Mouse (Mus musculus): ENCODE measurements around the gene Mllt10. TPM values are rescaled to one million over a fixed set of nuclear protein-coding genes. Genes with fewer than 3 reads are reported as not detected.

The Mllt10 gene
- polyA plus RNA-seq, 1 experiment from 2014 or later, result 20.7 TPM

DNA sequence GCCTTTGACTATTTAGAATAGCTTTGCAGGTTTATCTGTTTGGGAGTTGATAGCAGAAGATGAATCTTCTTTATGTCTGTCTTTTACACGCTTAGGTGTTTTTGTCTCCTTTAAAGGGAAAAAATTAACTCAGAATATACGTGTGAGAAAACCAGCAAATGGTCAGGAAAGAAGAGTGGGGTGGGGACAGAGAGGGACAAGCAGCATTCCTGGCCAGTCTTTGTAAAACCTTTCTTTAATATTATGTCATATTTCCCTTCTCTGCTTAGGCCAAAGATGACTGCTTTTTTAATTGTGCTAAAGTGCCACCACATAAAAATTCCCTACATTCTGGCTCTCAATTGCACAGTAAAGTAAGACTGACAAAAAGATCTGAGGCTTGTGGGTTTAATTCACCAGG is 4.0 kb downstream of the Mllt10 start:
- Histone ChIP-seq H3K27me3 (ENCODE audit: insufficient read depth, low read length) (no peaks in the 10 kb centered on the region), H3K4me1 (ENCODE audit: insufficient read depth) (peaks cover 12% of the 10 kb centered on the region; the same call in 1 of the 2 replicates), H3K9me3 (ENCODE audit: low read length) (no peaks in the 10 kb centered on the region), H3K4me3 (ENCODE audit: low read depth, low read length) (no peak overlapping the region), H3K27ac (ENCODE audit: low read depth) (no peak overlapping the region), H3K9ac (replicated peaks) (no peak overlapping the region), H3K36me3 (replicated peaks; ENCODE audit: insufficient read depth, low read length) (no peaks in the 10 kb centered on the region), H3K4me2 (ENCODE audit: low read depth, low read length) (no peak overlapping the region)
- no peak for TF ChIP-seq EP300 (IDR thresholded peaks at IDR 0.05; ENCODE audit: low read depth)
- TF ChIP-seq CTCF (IDR thresholded peaks at IDR 0.05; ENCODE audit: low read depth), result no peak
- DNase-seq, result no peak
- 45% methylated on average over 2 of the region's 2 CpGs for WGBS (ENCODE audit: insufficient replicate concordance)
- ATAC-seq, result no peak

DNA sequence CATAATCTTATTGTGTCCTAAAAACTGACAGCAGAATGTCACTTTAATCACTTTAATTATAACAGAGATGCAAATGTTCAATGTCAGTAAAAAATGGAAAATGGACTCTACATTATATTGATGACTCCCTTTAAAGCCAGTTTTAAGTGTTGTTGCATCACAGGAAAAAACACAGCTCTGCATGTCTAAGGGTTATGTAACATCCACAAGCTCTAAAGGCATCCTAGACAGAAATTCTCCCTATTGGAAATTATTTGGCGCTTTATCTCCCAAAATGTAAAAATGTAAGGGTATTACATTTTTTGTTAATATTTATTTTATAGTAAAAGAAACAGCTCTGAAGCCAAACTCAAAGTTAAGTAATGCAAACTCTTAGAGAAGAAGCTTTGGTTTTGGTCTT is 4.9 kb downstream of the Mllt10 start:
- Histone ChIP-seq H3K9me3 (ENCODE audit: low read length) (no peaks in the 10 kb centered on the region), H3K36me3 (replicated peaks; ENCODE audit: insufficient read depth, low read length) (no peaks in the 10 kb centered on the region), H3K27ac (ENCODE audit: low read depth) (no peak overlapping the region), H3K4me3 (ENCODE audit: low read depth, low read length) (no peak overlapping the region), H3K9ac (replicated peaks) (no peak overlapping the region), H3K4me1 (ENCODE audit: insufficient read depth) (peaks cover 12% of the 10 kb centered on the region; the same call in 1 of the 2 replicates), H3K27me3 (ENCODE audit: insufficient read depth, low read length) (no peaks in the 10 kb centered on the region), H3K4me2 (ENCODE audit: low read depth, low read length) (no peak overlapping the region)
- WGBS (ENCODE audit: insufficient replicate concordance), result 63% methylated on average over 1 of the region's 1 CpGs
- no peak for TF ChIP-seq CTCF (IDR thresholded peaks at IDR 0.05; ENCODE audit: low read depth)
- no peak for TF ChIP-seq EP300 (IDR thresholded peaks at IDR 0.05; ENCODE audit: low read depth)
- DNase-seq, result no peak
- ATAC-seq, result no peak

DNA sequence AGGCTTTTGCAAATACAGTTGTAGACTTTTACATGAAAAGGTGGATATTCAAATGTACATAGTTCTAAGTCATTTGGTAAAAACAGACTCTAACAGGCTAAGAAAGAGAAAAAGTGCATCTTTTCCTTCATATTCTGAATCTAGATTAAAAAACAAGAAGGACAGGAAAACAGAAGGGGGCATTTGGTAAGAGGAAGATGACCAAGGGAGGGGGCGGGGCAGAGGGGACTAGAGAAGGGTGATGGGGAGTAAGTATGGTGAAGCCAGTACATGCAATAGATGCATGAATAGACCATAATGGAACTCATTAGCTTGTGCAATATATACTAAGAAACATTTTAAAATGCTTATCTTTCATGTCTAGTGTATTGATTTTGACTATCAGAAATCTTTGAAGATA is 5.4 kb downstream of the Mllt10 start:
- no peaks in the 10 kb centered on the region for H3K36me3 ChIP-seq (replicated peaks; ENCODE audit: insufficient read depth, low read length)
- no peaks in the 10 kb centered on the region for H3K9me3 ChIP-seq (ENCODE audit: low read length)
- H3K27ac ChIP-seq (ENCODE audit: low read depth), result no peak overlapping the region
- H3K4me1 ChIP-seq (ENCODE audit: insufficient read depth), result peaks cover 8% of the 10 kb centered on the region; the same call in 1 of the 2 replicates
- 73% methylated on average over 1 of the region's 1 CpGs for WGBS (ENCODE audit: insufficient replicate concordance)
- H3K4me3 ChIP-seq (ENCODE audit: low read depth, low read length), result no peak overlapping the region
- no peak overlapping the region for H3K9ac ChIP-seq (replicated peaks)
- no peak overlapping the region for H3K4me2 ChIP-seq (ENCODE audit: low read depth, low read length)
- H3K27me3 ChIP-seq (ENCODE audit: insufficient read depth, low read length), result no peaks in the 10 kb centered on the region
- DNase-seq, result no peak
- TF ChIP-seq CTCF (IDR thresholded peaks at IDR 0.05; ENCODE audit: low read depth) (no peak), EP300 (IDR thresholded peaks at IDR 0.05; ENCODE audit: low read depth) (no peak)
- no peak for ATAC-seq

DNA sequence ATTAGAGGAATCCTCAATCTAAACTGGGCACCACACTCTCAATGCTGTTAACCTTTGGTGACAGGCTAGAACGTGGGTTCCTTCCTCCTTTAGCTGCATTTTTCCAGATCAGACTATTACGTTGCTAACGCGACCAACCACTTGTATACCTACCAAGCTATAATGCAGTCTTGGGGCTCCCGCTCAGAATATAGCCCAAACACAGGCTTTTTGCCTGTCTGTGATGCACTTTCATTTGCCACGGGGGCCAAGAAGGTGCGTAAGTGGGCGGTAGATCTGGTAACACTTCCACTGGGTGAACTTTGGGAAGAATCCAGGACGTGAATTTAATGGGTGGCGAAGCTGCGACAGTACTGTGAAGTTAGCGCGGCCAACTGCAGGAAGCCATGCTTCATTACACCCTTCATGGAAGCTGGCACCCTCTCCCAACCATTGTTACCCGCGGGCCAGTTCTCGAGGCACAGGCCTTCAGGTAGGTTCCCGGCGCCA is 8.8 kb downstream of the Mllt10 start:
- ATAC-seq, result peak; percentile 43
- under 1% methylated on average over 18 of the region's 18 CpGs for WGBS (ENCODE audit: insufficient replicate concordance)
- peak; percentile 5; the same call in 1 of the 2 replicates for TF ChIP-seq CTCF (IDR thresholded peaks at IDR 0.05; ENCODE audit: low read depth)
- TF ChIP-seq EP300 (IDR thresholded peaks at IDR 0.05; ENCODE audit: low read depth), result 0 out of 2 replicates have a peak, but pooled peaks have one; percentile 26
- Histone ChIP-seq H3K27ac (ENCODE audit: low read depth) (peak overlapping the region; percentile 99), H3K36me3 (replicated peaks; ENCODE audit: insufficient read depth, low read length) (peaks cover 8% of the 10 kb centered on the region), H3K27me3 (ENCODE audit: insufficient read depth, low read length) (no peaks in the 10 kb centered on the region), H3K4me2 (ENCODE audit: low read depth, low read length) (peak overlapping the region; percentile 79), H3K4me3 (ENCODE audit: low read depth, low read length) (peak overlapping the region; percentile 76), H3K9ac (replicated peaks) (peak overlapping the region; percentile 98), H3K4me1 (ENCODE audit: insufficient read depth) (peaks cover 7% of the 10 kb centered on the region), H3K9me3 (ENCODE audit: low read length) (no peaks in the 10 kb centered on the region)
- DNase-seq, result no peak

DNA sequence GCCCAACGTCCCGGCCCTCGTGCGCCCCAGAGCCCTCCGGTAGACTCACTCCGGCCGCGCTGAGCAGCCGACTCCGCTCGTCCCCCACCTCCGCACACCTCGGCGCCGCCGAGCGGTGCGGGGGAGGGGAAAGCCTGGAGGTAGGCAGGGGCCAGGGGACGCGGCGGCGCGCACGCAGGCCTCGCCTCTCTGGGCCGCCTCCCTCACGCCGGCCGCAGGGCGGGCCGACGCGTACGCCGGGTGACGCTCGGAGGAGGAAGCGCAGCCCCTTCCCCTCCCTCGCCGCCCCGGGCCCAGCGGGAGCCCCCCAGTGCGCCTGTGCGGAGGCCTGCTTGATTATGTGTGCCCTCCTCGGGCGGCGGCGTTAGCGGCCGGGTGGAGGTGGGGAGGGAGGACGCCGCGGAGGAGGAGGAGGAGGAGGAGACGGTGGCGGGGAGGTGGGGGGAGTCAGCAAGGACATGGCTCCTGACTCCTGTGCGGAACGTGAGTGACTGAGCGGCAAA is 9.4 kb downstream of the Mllt10 start:
- no peak for TF ChIP-seq CTCF (IDR thresholded peaks at IDR 0.05; ENCODE audit: low read depth)
- no peak for TF ChIP-seq EP300 (IDR thresholded peaks at IDR 0.05; ENCODE audit: low read depth)
- Histone ChIP-seq H3K4me3 (ENCODE audit: low read depth, low read length) (peak overlapping the region; percentile 76), H3K36me3 (replicated peaks; ENCODE audit: insufficient read depth, low read length) (peaks cover 8% of the 10 kb centered on the region), H3K4me2 (ENCODE audit: low read depth, low read length) (peak overlapping the region; percentile 79), H3K27me3 (ENCODE audit: insufficient read depth, low read length) (no peaks in the 10 kb centered on the region), H3K4me1 (ENCODE audit: insufficient read depth) (peaks cover 8% of the 10 kb centered on the region), H3K9ac (replicated peaks) (peak overlapping the region; percentile 98), H3K27ac (ENCODE audit: low read depth) (peak overlapping the region; percentile 99), H3K9me3 (ENCODE audit: low read length) (no peaks in the 10 kb centered on the region)
- WGBS (ENCODE audit: insufficient replicate concordance), result 0% methylated on average over 38 of the region's 58 CpGs
- ATAC-seq, result peak; percentile 91
- peak; percentile 92 for DNase-seq

DNA sequence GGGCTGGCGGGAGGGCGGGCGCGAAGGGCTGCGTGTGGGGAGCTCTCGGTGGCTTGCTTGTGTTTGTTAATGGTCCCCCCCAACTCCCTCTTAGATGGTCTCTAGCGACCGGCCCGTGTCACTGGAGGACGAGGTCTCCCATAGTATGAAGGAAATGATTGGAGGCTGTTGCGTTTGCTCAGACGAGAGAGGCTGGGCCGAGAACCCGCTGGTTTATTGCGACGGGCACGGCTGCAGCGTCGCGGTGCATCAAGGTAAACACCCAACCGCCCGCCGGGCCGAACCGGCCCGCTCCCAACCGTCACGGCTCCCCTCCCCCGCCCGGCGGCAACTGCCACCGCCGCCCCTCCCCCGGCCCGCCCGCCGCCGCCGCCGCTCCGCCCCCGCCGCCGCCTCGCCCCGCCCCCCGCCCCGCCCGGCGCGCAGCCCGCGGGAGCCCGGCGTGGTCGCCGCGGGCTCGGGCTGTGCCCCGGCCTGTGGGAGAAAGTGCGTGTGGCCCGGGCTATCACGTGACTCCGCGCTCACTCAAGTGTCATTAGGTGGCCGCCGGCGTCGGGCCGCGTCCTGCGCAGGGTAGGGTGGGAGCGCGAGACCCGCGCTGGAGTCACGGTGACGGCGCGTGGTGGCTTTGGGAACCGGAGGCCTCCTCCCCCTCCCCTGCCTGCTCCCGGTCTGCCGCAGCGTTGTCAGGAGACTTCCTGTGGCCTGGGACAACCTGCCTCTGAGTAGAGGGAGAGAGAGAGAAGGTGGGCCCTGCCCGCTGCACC is 10.1 kb downstream of the Mllt10 start:
- peak; percentile 89 for DNase-seq
- H3K27ac ChIP-seq (ENCODE audit: low read depth), result peak overlapping the region; percentile 99
- TF ChIP-seq CTCF (IDR thresholded peaks at IDR 0.05; ENCODE audit: low read depth) (no peak), EP300 (IDR thresholded peaks at IDR 0.05; ENCODE audit: low read depth) (no peak; the same call in 1 of the 2 replicates)
- under 1% methylated on average over 53 of the region's 85 CpGs for WGBS (ENCODE audit: insufficient replicate concordance)
- H3K4me1 ChIP-seq (ENCODE audit: insufficient read depth), result peaks cover 8% of the 10 kb centered on the region
- H3K36me3 ChIP-seq (replicated peaks; ENCODE audit: insufficient read depth, low read length), result peaks cover 8% of the 10 kb centered on the region
- no peaks in the 10 kb centered on the region for H3K9me3 ChIP-seq (ENCODE audit: low read length)
- ATAC-seq, result peak; percentile 62
- peak overlapping the region; percentile 76 for H3K4me3 ChIP-seq (ENCODE audit: low read depth, low read length)
- H3K27me3 ChIP-seq (ENCODE audit: insufficient read depth, low read length), result no peaks in the 10 kb centered on the region
- peak overlapping the region; percentile 79 for H3K4me2 ChIP-seq (ENCODE audit: low read depth, low read length)
- H3K9ac ChIP-seq (replicated peaks), result peak overlapping the region; percentile 98

Measured in liver, postnatal 0 days (tissue).